Mouse (Mus musculus) kidney, adult 2 months (tissue): ENCODE measurements around the gene Slc26a10. TPM values are rescaled to one million over a fixed set of nuclear protein-coding genes. Genes with fewer than 3 reads are reported as not detected.
"Not testable (repeated sequence)": the region's sequence is repeated elsewhere in the genome, so short reads cannot be mapped to it uniquely, and the experiment has no call there.

Source experiments
- DNase-seq: peaks from one replicate; pipeline ENCODE4 v3.0.0; 2021
- H3K27ac ChIP-seq: fragments of 200-500 bp; 2 replicates; pipeline ENCODE4 v1.5.1; 2012; ENCODE audit warnings: low read depth, low read length, control low read depth, inconsistent platforms; ENCODE audit not compliant: insufficient read depth
- H3K27me3 ChIP-seq: fragments of 200-500 bp; replicated peaks from 2 replicates; pipeline ENCODE4 v1.6.1; 2012; ENCODE audit warnings: mild to moderate bottlenecking, moderate library complexity, low read length, inconsistent platforms; ENCODE audit not compliant: control insufficient read depth, insufficient read depth
- H3K36me3 ChIP-seq: fragments of 200-500 bp; 2 replicates; pipeline ENCODE4 v1.6.1; 2012; ENCODE audit warnings: mild to moderate bottlenecking, moderate library complexity, low read length, inconsistent platforms; ENCODE audit not compliant: control insufficient read depth, insufficient read depth
- H3K4me1 ChIP-seq: fragments of 200-500 bp; 2 replicates; pipeline ENCODE4 v1.6.1; 2011; ENCODE audit warnings: low read length; ENCODE audit not compliant: control insufficient read depth, insufficient read depth
- H3K4me3 ChIP-seq: fragments of 200-500 bp; 2 replicates; pipeline ENCODE4 v1.5.1; 2011; ENCODE audit warnings: mild to moderate bottlenecking, low read depth, low read length, control low read depth; ENCODE audit not compliant: insufficient read depth
- CTCF ChIP-seq: fragments of 200-500 bp; conservative IDR thresholded peaks from 2 replicates; pipeline ENCODE4 v1.5.1; 2011; ENCODE audit warnings: low read depth, mild to moderate bottlenecking, control low read depth, low read length, moderate library complexity, mixed read lengths; ENCODE audit not compliant: insufficient read depth, insufficient read length
- POLR2A ChIP-seq: fragments of 200-500 bp; IDR thresholded peaks from one replicate; pipeline ENCODE4 v1.6.1; 2011; ENCODE audit warnings: low read depth, low read length, control low read depth
- WGBS: fragments of 180-500 bp; shearing (Covaris S2); methylation state at CpG from one replicate; pipeline ENCODE4 v1.1.7; 2018; 5-methylcytosine and 5-hydroxymethylcytosine counted together
- polyA plus RNA-seq: library from polyadenylated mRNA; depleted of rRNA; stranded (reverse); fragments of >200 nt; gene quantifications from 2 replicates; pipeline ENCODE4 v1.2.3, GENCODE M21; 2012

The Slc26a10 gene
- polyA plus RNA-seq, 1 experiment: 8.1 TPM

GRCm38 (mm10) chr10:127154652-127155051 lies 25.8 kb downstream of the Slc26a10 start:
- H3K4me3 ChIP-seq: no peak overlapping the region
- peak; percentile 49 for DNase-seq
- 32% methylated on average over 5 of the region's 5 CpGs for WGBS
- H3K4me1 ChIP-seq: peaks cover 21% of the 10 kb centered on the region; the same call in 1 of the 2 replicates
- H3K36me3 ChIP-seq: no peaks in the 10 kb centered on the region
- no peaks in the 10 kb centered on the region for H3K27me3 ChIP-seq
- no peak for TF ChIP-seq POLR2A
- no peak for TF ChIP-seq CTCF
- peak overlapping the region; percentile 56; the same call in 1 of the 2 replicates for H3K27ac ChIP-seq

GRCm38 (mm10) chr10:127154241-127154640 lies 26.2 kb downstream of the Slc26a10 start:
- 42% methylated on average over 2 of the region's 2 CpGs for WGBS
- Histone ChIP-seq H3K4me1 (peaks cover 21% of the 10 kb centered on the region; the same call in 1 of the 2 replicates), H3K4me3 (no peak overlapping the region), H3K27me3 (no peaks in the 10 kb centered on the region), H3K36me3 (no peaks in the 10 kb centered on the region), H3K27ac (peak overlapping the region; percentile 56; the same call in 1 of the 2 replicates)
- TF ChIP-seq CTCF (no peak), POLR2A (no peak)
- peak; percentile 74 for DNase-seq

- H3K4me1 ChIP-seq: peaks cover 21% of the 10 kb centered on the region; the same call in 1 of the 2 replicates
- H3K27ac ChIP-seq: no peak overlapping the region
- no peak overlapping the region for H3K4me3 ChIP-seq
- H3K36me3 ChIP-seq: no peaks in the 10 kb centered on the region
- WGBS: 93% methylated on average over 7 of the region's 7 CpGs
- H3K27me3 ChIP-seq: no peaks in the 10 kb centered on the region
- TF ChIP-seq POLR2A: no peak
- no peak for TF ChIP-seq CTCF
- DNase-seq: no peak
Measured at GRCm38 (mm10) chr10:127153323-127153722, 27.1 kb downstream of the Slc26a10 start.

GRCm38 (mm10) chr10:127152556-127152955 lies 27.9 kb downstream of the Slc26a10 start:
- not testable (repeated sequence) for H3K36me3 ChIP-seq, H3K27ac ChIP-seq, H3K4me3 ChIP-seq, H3K27me3 ChIP-seq, DNase-seq
- H3K4me1 ChIP-seq: peaks cover 24% of the 10 kb centered on the region; the same call in 1 of the 2 replicates
- WGBS: 80% methylated on average over 10 of the region's 10 CpGs

GRCm38 (mm10) chr10:127151233-127151632 lies 29.2 kb downstream of the Slc26a10 start:
- H3K27ac ChIP-seq, H3K4me3 ChIP-seq, H3K27me3 ChIP-seq, DNase-seq, H3K36me3 ChIP-seq: not testable (repeated sequence)
- WGBS: 86% methylated on average over 3 of the region's 3 CpGs
- H3K4me1 ChIP-seq: peaks cover 22% of the 10 kb centered on the region; the same call in 1 of the 2 replicates

GRCm38 (mm10) chr10:127150471-127150872 lies 30.0 kb downstream of the Slc26a10 start:
- H3K4me3 ChIP-seq: no peak overlapping the region
- DNase-seq: peak; percentile 89

GRCm38 (mm10) chr10:127147135-127147534 lies 33.3 kb downstream of the Slc26a10 start:
- TF ChIP-seq POLR2A (no peak), CTCF (no peak)
- H3K36me3 ChIP-seq: no peaks in the 10 kb centered on the region
- H3K27me3 ChIP-seq: no peaks in the 10 kb centered on the region
- peak overlapping the region; percentile 62 for H3K27ac ChIP-seq
- WGBS: 29% methylated on average over 6 of the region's 6 CpGs
- DNase-seq: peak; percentile 62
- H3K4me1 ChIP-seq: peaks cover 12% of the 10 kb centered on the region; the same call in 1 of the 2 replicates
- H3K4me3 ChIP-seq: no peak overlapping the region

More at GRCm38 (mm10) chr10:127150471-127150872, 30.0 kb downstream of the Slc26a10 start:
- no peaks in the 10 kb centered on the region for H3K27me3 ChIP-seq
- 29% methylated on average over 4 of the region's 4 CpGs for WGBS
- TF ChIP-seq POLR2A (no peak), CTCF (no peak)
- H3K27ac ChIP-seq: peak overlapping the region; percentile 65
- H3K36me3 ChIP-seq: no peaks in the 10 kb centered on the region
- peaks cover 17% of the 10 kb centered on the region; the same call in 1 of the 2 replicates for H3K4me1 ChIP-seq
